Mouse (Mus musculus): Measurements from ENCODE around the gene Wasf2. TPM values are rescaled to one million over a fixed set of nuclear protein-coding genes. Genes with fewer than 3 reads are reported as not detected.
"Not testable (repeated sequence)": the region's sequence is repeated elsewhere in the genome, so short reads cannot be mapped to it uniquely, and the experiment has no call there.

Wasf2 gene
- total RNA-seq (2022), result 10 to 100 TPM; 27.4 to 42.1 (median 38.9) TPM

DNA sequence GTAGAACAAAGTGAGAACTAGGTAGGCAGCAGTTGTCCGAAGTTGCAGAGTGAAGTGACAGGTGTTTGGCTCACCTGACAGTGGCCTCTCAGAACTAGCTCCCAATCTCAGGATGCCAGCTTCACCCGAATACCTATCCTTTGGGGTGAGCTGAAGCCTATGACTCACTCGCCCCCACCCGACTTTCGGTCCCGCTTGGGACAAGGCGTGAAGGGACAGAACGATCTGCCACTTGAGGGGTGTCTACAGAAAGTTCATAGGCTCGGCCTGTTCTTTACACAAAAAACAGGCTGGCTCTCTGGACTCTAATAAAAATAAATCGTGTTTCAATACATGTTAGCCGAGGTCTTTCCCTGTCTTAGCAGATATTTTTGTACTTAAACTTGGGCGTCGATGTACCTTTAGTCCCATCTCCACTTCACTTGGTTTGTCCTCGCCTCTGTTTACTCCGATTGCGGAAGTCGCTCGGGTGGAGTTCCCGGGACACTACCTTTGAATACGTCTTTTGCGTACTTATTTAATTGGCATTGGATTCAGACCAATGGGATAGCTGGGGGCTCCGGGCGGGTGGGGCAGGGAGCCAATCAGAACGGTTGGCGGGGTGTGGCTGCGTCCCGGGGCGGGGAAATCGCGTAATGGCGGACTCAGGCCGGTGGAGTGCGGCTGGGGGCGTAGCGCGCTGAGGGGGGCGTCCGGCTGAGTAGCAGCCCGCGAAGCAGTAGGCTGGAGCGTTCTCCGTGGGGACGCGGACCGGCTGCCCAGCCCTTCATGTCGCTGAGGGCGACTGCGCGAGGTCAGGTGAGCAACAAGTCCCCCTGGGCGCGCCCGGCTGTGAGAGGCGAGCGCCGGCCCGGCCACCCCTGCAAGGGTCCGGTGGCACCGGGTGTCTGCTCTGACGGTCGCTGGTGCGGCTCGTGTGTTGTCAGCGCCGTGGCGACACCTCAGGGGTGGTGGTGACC lies at the start of gene Wasf2:
Wasf2 (plus strand) TSS at position 575 of the 959 bp plus-strand sequence.
- peak; percentile 76 to 79 for DNase-seq (ENCODE audit: low spot score in 2 of 2)

DNA sequence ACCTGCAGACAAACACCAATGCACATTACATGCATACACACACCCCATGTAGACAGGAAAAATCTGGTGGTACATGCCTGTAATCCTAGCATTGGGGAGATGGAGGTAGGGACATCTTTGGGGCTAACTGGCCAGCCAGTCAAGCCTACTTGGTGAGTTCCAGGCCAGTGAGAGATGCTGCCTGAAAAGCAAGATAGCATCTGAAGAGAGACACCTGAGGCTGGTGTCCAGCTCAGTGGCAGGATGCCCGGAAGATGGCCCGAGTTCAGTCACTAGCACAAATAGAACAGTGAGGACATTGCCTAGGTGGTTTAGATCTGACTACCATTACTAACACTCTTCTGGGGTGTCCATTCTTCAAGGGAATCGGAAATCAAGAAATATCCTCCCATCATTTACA lies 49.4 kb upstream of the Wasf2 start:
- no peak for DNase-seq (ENCODE audit: low spot score in 2 of 2)

DNA sequence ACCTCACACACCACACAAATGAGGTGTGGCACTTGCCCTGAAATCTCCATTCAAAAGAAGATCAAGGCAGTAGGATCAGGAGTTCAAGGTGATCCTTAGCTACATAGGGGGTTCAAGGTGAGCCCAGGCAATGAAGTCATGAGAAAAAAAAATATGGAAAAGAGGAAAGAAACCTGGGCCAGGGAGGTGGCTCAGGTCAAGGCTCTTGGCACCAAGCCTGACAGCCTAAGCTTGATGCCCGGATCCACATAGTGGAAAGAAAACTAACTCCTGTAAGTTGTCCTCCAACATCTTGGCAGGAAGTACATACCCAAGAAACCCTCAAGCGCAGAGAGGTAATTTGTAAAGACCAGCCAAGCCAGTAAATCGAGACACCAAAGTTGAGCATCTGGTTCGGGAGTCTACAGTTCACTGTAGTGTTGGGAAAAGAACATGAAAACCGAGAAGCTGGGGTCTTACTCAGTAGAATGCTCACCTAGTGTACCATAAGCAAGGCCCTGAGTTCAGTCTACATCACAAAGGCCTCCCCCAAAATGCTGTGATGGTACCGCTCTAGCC lies 48.0 kb upstream of the Wasf2 start:
- DNase-seq (ENCODE audit: low spot score in 2 of 2), result no peak

DNA sequence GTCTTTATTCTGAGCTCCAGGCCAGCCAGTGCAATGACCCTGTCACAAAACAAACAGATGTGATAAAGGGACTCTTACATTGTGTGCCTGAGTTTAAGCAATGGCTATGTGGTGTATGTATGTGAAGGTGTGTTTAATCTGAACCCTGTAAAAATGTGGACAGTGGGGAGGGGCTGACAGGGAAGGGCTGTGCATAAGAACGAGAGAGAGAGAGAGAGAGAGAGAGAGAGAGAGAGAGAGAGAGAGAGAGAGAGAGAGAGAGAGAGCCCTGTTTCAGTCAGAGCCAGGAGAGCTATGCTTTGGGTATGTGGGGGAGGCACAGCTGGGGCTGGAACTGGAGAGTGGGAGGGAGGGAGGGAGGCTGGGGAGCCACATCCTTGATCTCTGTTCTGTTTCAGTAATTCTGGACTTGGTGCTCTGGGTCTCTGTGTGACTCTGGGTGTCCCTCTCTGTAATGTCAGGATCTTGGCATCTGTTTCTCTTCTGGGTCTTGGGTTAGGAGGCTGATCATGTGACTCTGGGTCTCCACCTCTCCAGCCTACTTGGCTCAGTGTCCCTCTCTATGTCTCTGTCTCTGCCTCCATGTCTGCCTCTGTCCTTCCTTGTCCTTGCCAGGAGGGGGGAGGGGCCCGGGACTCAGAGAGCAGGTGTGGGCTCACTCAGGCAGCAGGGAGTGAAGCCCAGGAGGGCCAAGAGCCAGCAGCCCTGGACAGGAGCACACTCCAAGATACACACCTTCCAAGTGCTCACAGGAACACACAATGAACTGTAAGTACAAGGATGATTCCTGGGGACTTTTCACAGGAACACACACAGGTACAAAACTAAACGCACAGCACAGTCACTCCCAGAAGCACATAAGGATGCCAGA lies 46.1 kb upstream of the Wasf2 start:
- DNase-seq (ENCODE audit: low spot score in 2 of 2), result peak in 1 of 2 experiments; percentile 61

DNA sequence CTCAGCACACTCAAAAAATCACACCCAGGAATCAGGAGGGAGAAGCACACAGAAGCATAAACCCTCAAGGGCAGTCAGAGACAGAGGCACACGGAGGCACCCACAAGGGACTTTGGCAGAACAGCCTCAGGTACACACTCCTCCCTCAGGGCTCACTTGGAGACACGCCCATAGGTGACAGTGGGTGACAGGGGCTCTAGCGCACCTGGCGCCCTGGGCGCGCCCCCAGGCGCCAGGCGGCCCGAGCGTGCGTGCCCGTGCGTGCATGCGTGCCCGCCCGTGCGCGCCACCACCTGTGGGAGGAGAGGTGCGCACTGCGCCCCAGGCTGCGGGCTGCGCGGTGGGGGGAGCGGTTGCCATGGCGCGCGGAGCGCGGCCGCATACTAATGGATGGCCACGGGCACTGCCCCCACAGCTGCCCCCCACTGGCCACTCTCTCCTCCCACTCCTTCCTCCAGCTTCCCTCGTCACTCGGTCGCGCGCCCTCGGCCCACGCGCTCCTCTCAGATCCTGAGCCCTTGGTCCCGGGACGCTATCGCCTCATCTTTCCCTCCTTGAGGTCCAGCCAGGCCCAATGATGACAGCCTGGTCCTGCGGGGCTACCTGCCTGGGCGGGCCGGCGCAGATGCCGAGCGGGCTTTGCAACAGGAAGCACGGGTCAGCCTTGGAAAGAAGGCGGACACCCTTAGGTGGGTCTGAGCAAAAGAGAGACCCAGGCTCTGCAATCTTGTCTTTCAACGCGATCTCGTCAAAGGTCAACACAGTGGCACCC lies 45.1 kb upstream of the Wasf2 start:
- DNase-seq (ENCODE audit: low spot score in 2 of 2), result peak in 1 of 2 experiments; percentile 76

DNA sequence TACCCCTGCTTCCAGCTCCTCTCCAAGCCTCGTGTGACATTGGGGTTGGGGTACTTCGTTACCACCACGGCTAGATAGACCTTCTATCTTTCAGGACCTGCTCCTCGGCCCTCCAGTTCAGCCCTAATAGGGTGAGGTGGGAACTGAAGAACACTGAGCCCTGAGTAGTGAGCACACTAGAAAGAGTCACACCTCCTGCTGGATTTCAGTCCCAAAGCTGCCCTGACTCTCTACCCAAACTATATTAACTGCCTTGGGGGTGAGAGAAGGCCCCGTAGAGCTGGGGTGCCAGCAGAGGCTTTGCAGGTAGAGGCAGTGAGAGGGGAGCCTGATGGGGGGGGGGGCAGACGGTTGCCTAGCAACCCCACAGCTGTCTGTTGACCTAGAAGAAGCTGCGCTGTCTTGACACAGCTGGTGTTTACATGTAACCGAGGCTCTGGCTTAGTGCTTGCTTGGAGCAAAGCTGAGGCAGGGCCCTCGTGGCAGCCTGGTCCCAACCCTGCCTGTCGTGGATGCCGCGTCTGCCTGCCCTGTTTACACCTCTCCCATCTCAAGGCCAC lies 44.4 kb upstream of the Wasf2 start:
- DNase-seq (ENCODE audit: low spot score in 2 of 2), result no peak

DNA sequence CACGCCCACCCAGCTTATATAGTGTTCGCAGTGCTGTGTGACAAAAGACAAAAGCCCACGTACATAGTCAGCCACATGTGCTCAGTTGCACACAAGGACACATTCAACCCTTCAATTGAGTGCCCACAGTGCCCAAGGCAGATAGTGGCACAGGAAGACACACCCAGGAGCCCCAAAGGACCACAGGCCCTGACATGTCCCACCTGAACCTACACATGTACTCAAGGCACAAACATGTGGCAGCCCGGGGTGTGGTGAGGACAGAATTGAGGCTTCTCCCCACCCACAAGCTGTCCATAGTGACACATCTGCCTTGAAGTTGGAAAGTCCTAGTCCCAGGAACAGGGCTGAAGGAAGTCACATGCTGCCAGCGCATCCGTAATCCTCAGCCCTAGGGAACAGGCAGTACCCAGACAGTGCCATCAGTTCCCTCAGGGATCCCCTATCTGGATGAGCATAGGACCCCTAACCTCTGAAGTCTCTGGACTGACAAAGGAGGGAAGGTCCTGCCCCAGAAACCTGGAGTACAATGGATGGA lies 43.1 kb upstream of the Wasf2 start:
- no peak for DNase-seq (ENCODE audit: low spot score in 2 of 2)

DNA sequence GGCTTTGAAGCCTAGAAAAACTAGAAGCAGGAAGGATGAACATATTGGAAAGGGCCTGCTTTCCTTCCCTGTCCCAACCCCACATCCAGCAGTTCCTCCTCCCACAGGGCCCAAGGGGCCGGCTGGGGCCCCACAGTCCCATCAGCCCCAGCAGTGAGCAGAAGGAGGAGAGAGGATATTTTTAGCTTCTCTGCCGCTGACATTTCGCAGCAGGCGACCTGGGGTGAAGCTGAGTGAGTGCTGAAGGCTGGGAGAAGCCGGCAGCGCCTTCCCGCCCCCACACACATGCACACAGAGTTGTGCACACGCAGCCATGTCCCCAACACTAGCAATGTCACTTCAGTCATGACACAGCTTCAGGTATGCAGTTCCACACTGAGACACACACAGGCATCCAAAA lies 42.5 kb upstream of the Wasf2 start:
- DNase-seq (ENCODE audit: low spot score in 2 of 2), result no peak

DNA sequence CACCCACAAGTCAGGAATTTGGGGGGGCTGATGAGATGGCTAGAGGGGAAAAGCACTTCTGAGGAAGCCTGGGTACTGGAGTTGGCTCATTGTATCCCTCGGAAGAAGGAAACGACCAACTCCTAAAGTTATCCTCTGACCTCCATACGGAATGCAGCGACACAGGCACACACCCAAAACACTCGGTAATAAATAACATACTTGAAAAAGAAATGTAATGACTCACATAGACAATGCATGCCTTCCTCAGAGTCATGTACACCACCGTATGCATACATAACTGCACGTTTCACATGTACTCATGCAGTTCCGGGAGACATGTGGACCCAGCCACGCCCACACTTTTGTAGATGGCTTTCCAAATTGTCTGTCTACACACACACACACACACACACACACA lies 41.0 kb upstream of the Wasf2 start:
- no peak for DNase-seq (ENCODE audit: low spot score in 2 of 2)

DNA sequence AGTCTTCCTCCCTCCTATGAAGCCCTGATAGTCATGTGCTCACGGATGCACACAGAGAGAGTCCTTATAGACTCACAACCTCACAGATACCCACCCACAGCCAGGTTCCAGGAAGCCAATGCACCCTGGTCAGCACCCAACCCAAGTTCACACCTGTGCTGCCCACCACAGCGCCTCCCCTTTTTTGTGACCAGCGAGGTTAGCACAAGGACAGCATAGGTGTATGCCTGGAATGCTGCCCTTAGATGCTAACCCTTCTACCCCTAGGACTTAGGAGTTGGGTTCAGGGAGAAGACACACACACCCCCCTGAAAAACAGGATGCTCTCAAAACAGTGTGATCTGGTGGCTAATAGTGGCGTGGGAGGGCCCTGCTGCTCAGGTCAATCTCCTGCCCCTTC lies 40.5 kb upstream of the Wasf2 start:
- DNase-seq (ENCODE audit: low spot score in 2 of 2), result no peak

DNA sequence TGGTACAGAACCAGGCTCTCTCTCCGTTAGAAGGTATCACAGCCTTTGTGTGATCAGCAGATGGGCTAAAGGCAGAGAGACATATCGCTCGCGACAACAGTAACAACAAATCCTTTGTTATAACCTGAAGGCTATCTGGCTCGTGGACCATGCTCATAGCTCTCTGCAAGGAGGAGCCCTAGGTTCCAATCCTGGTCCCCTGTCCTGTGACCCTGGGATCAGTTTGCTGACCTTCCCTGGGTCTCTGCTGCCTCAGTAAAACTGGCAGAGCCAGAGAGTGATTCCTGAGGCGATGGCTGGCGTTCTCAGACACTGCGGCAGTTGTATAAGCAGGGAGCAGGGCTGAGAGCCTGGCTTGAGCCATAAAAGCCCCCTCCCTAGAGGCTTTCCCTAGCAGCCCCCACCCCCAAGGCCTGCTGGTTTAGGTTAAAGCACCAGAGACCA lies 40.0 kb upstream of the Wasf2 start:
- DNase-seq (ENCODE audit: low spot score in 2 of 2), result no peak

DNA sequence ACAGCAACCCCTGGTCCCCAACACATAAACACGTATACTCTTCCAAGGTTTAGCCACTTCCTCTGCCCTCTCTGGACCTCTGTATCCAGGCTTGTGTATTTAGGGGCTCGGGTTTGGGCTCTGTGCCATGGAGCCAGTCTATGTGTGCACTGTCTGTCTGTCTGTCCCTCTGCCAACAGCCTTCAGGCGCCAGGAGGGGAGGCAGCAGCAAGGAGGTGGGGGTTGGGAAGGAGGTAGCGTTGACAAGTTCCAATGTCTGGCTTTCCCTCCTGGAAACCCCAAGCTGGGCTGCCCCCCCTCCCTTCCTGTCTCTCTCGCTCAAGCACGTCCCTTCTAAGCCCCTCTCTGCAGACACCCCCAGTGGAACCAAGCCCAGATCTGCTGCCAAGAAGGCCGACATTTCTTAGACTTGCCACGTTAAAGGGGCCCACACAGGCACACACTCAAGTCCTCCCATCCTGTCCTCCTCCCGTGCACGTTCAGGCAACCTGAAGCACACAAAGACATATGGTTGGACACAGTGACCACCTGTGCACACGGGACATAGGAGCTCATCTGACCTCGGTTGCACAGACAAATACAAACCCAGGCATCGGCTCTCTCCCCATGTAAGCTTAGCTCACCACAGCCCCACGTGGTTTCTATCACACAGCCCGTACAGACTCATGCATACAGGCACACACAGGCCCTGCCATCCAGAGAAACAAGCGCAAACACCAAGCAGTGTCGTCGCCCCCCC lies 39.4 kb upstream of the Wasf2 start:
- peak in 1 of 2 experiments; percentile 64 for DNase-seq (ENCODE audit: low spot score in 2 of 2)

DNA sequence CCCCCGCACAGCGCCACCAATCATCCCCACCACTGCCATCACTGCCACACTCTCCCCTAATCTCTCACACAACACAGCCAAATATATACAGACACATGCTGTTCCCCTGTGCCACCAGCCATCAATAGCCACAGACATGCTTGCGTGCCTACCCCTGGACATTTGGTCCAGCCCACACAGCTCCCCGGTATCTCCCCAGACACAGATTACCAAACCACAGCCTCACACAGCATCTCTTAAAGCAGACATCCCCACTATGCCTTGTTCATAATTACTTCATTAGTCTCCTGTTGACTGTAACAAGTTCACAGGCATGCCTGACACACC lies 38.9 kb upstream of the Wasf2 start:
- DNase-seq (ENCODE audit: low spot score in 2 of 2), result no peak

DNA sequence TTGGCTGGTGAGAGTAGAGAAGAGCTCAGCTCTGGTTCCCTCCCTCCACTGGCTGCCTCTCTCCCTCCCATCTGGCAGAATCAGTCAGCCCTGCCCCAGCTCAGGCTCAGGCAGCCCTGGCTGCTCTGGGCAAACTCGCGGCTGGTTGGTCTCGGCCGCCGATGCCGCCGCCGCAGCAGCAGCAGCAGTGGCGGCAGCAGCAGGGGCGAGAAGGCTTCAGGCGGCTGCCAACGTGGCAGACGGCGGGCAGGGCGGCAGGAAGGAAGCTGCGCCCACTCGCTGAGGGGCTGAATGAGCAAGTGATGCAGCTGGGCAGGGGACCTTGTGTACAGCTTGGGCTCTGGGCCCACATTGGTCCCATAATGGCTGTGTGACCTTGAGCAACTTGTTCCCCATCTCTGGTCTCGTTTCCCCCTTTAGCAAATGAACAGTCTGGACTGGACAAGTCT lies 37.8 kb upstream of the Wasf2 start:
- peak in 1 of 2 experiments; percentile 53 for DNase-seq (ENCODE audit: low spot score in 2 of 2)

DNA sequence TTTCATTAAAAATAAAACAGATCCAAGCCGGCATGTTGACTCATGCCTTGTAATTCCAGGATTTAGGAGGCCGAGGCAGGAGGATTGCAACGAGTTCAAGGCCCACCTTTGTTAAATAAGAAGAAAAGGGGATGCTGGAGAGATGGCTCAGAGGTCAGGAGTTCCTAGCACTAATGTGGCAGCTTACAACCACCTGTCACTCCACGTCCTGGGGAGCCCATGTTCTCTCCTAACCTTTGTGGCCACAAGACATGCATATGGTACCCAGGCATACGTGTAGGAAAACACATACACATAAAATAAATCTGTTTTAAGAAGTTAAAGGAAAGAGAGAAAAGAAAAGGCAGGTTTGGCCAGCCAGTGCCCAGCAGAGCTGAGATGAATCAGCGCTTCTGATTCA lies 37.2 kb upstream of the Wasf2 start:
- DNase-seq (ENCODE audit: low spot score in 2 of 2), result no peak

DNA sequence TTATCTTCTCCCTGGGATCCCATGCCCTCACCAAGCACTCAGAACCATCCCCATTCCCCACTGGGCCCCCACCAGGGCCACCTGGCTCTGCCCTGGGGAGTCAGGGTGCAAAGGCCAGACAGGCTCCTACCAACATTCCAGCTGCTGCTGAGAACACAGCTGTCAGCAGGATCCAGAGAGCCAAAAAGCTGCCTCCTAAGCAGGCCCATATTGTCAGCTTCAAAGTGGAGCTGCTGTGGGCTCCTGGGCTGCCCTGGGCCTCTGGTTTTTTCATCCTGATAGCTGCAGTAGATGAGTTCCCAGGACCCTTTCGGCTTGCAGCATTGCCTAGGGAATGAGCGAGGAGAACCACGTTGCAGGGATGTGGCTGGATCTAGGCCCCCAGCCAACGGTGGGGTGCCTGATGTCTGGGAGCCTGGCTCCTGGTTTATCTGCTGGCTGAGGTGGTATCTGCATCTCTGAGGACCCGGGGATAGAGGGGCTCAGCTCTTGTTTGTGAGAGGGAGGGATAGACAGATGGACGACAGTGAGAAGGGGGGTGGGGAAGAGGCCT lies 36.7 kb upstream of the Wasf2 start:
- DNase-seq (ENCODE audit: low spot score in 2 of 2), result no peak

DNA sequence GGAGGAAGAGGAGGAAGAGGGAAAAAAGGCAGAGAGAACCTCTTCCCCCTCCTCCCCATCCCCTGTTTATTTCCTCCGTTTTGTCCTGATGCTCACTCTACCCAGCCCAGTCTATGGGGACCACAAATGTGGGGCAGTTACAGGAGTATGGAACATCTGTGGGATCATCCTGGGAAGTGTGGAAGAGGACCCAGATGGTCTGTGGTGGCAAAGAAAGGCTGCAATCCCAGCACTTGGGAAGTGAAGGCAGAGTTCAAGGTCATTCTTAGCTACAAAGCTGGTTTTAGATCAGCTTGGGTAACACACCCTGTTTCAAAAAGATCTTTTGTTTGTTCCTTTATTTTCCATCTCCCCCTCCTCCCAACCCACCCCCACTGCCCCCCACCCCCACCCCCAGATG lies 36.0 kb upstream of the Wasf2 start:
- no peak for DNase-seq (ENCODE audit: low spot score in 2 of 2)

DNA sequence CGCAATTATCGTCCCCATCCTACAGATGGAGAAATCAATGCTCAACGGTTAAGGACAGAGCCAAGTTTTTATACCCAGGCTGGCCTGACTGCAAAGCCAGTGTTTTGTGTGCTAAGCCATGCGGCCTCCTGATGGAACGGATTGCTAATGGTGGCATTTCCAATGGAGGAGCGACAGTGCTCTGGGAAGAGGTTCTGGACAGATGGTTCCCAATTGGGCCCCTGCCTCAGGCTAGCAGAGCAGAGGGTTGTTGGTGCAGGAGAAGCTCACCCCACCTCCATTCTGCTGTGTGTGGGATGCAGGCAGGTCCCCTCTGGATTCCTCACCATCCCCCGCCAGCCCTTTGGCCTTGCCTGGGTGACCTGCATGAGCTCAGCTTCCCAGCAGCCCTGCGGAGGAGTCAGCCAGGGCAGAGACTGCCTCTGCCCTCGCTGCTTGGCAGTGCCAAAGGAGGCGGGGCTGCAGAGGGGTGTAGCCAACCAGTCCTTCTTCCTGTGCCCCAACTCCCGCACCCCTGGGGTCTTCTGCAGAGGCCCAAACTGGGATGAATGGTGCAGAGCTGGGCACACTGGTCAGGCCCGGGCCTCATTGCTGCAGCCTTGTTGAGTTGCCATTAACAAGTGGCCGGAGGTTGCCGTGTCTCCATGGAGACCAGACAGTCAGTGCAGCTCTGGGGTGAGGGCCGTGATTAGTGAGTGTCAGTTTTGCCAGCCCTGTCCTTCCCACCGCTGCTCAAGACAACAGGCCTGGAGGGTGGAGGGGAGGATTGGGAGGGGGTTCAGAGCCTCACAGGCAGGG lies 35.2 kb upstream of the Wasf2 start:
- DNase-seq (ENCODE audit: low spot score in 2 of 2), result peak in 1 of 2 experiments; percentile 64

DNA sequence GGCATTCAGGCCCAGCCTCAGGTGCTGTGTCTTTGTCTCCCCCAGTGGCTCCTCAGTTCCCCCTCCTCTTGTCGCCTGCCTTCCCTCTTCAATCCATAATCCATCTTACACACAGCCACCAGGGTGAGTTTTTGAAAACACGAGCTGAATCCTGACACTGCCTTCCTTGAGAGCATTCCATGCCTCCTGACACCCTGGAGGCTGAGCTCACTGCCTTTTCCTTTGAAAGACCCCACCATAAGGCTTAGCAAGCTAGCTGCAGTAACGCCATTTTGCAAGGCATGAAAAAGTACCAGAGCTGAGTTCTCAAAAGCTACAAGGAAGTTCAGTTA lies 34.6 kb upstream of the Wasf2 start:
- DNase-seq (ENCODE audit: low spot score in 2 of 2), result not testable (repeated sequence)

Data from left cerebral cortex, adult 8-10 months (tissue).